Mouse (Mus musculus) forebrain, embryonic 13.5 days (tissue): ENCODE results near the gene Ppm1b. TPM values are rescaled to one million over a fixed set of nuclear protein-coding genes. Genes with fewer than 3 reads are reported as not detected.

Experiments used
- ATAC-seq: fragments of 200-750 bp; cut with Nextera tagmentation; 2 replicates; pipeline ENCODE4 v1.8.0; 2017
- H3K27ac ChIP-seq: fragments of 300-500 bp; sonication (generic); 2 replicates; pipeline ENCODE4 v1.5.1; 2015; ENCODE audit warnings: inconsistent platforms, mild to moderate bottlenecking, moderate library complexity
- H3K27me3 ChIP-seq: fragments of 300-500 bp; sonication (generic); 2 replicates; pipeline ENCODE4 v1.6.1; 2015; ENCODE audit warnings: mild to moderate bottlenecking, inconsistent platforms
- H3K36me3 ChIP-seq: fragments of 300-500 bp; sonication (generic); 2 replicates; pipeline ENCODE4 v1.6.1; 2015; ENCODE audit warnings: mild to moderate bottlenecking, inconsistent platforms; ENCODE audit not compliant: poor library complexity, severe bottlenecking
- H3K4me1 ChIP-seq: fragments of 300-500 bp; sonication (generic); 2 replicates; pipeline ENCODE4 v1.6.1; 2015; ENCODE audit warnings: inconsistent platforms
- H3K4me2 ChIP-seq: fragments of 300-500 bp; sonication (generic); 2 replicates; pipeline ENCODE4 v1.6.1; 2015; ENCODE audit warnings: inconsistent platforms, mild to moderate bottlenecking, moderate library complexity
- H3K4me3 ChIP-seq: fragments of 300-500 bp; sonication (generic); 2 replicates; pipeline ENCODE4 v1.5.1; 2015; ENCODE audit warnings: mild to moderate bottlenecking, inconsistent platforms
- H3K9ac ChIP-seq: fragments of 300-500 bp; sonication (generic); 2 replicates; pipeline ENCODE4 v1.6.1; 2015; ENCODE audit warnings: mild to moderate bottlenecking, inconsistent platforms
- H3K9me3 ChIP-seq: fragments of 300-500 bp; sonication (generic); replicated peaks from 2 replicates; pipeline ENCODE4 v1.6.1; 2016; ENCODE audit warnings: inconsistent platforms
- WGBS: fragments of 180-500 bp; shearing (Covaris S2); methylation state at CpG from one replicate; pipeline ENCODE4 v1.1.7; 2015; 5-methylcytosine and 5-hydroxymethylcytosine counted together
- polyA plus RNA-seq: library from polyadenylated mRNA; unstranded; fragments of >200 nt; fragmentation: Nextera tagmentation; extraction: Ambion mirVana; gene quantifications from 2 replicates; pipeline ENCODE4 v1.2.1, GENCODE M21; 2015

Gene Ppm1b
- polyA plus RNA-seq, 1 experiment from 2014 or later: 90.4 TPM

DNA sequence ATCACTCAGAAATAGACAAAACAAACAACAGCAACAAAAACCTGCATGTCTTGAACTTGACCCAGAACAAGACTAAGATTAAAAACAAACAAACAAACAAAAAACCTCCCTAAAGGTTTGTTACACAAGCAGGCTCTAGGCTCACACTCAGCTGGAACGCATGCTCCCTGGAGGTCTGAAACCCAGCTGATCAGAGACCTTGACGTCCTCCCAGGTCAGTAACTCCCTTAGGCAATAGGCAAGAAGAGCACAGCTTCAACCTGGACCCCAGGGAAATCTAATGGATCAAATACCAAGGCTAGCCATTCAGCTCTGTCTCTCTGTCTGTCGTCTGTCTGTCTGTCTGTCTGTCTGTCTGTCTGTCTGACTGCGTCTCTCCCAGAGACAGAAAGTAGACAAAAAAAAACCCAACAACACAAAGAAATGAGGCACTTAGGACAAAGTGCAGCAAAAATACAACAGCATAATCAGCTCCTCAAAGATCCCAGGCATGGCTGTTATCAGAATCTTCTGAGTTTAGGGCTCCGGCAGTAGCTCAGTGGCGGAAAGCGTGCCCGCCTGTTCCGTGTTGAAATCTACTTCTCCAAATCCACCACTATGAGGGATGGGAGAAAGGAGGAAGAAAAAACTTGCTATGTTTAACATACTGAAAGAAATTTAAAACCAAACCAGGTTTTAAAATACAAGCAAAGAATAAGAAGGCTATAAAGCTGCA lies 16.4 kb upstream of the Ppm1b start:
- no peaks in the 10 kb centered on the region for H3K36me3 ChIP-seq
- no peak overlapping the region for H3K9ac ChIP-seq

DNA sequence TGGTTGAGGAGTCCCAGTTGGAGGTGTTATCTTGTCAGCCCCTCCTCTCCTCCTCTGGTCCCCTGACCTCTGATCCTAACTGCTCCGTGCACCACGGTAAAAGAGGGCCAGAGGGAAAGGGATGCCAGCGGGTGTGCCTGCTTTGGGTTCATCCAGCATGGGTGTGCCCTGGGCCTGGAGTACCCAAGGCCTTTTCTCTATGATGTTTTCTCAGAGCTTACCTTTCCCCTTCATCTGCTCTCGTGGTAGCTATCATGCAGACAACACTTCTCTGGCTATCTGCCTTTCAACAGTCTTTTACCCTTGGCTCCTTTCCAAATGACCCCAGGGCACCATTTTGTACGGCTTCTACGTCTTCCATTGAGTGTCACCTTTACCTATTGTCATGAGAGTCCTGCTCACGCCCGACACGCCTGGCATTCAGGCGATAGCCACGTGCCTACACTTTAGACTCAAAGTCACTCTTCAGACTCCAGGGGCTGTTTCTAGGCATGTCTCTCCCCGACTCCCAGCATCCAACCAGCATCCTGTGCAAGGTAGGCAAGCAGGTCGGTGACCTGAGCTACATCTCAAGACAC lies 15.2 kb upstream of the Ppm1b start:
- H3K4me3 ChIP-seq: no peak overlapping the region
- no peaks in the 10 kb centered on the region for H3K27me3 ChIP-seq
- no peak overlapping the region for H3K27ac ChIP-seq
- no peaks in the 10 kb centered on the region for H3K9me3 ChIP-seq
- H3K36me3 ChIP-seq: no peaks in the 10 kb centered on the region
- no peak for ATAC-seq
- H3K9ac ChIP-seq: no peak overlapping the region
- 89% methylated on average over 13 of the region's 13 CpGs for WGBS
- H3K4me1 ChIP-seq: no peaks in the 10 kb centered on the region
- H3K4me2 ChIP-seq: no peak overlapping the region

More for the DNA sequence above, 16.4 kb upstream of the Ppm1b start:
- WGBS: 85% methylated on average over 9 of the region's 9 CpGs
- no peak for ATAC-seq
- no peak overlapping the region for H3K4me2 ChIP-seq
- no peaks in the 10 kb centered on the region for H3K27me3 ChIP-seq
- H3K27ac ChIP-seq: no peak overlapping the region
- no peaks in the 10 kb centered on the region for H3K4me1 ChIP-seq
- H3K9me3 ChIP-seq: no peaks in the 10 kb centered on the region
- no peak overlapping the region for H3K4me3 ChIP-seq

DNA sequence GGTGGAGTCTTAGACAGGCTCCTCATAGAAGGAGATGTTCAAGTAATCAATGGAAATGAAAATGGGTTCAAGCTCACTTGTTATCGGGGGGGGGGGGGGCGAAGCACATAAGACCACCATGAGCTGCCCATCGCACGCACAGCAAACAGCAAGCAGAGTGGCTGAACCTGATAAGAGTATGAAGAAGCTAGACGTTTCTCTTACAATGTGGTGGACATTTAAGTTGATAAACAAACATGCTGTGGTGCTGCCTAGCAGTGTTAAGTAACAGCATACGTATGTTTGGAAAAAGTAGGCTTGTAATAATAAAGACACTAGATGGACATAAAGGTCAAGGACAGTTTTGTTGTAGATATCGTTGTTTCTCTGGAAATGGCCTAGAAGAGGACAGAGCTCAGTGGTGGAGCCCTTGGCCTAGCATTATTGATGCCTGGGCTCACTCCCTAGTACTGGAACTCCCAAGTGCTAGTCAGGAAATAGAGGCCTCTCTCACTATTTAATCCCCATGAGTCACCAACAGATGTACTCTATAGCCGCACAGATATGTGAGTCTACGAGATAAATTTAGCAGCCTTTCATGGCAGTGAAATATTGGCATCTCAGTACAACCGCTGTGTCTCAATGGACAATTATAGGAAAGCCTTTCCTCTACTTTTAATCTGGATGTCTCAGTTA lies 14.0 kb upstream of the Ppm1b start:
- 94% methylated on average over 10 of the region's 10 CpGs for WGBS
- no peak overlapping the region for H3K27ac ChIP-seq
- no peak overlapping the region for H3K4me2 ChIP-seq
- H3K4me1 ChIP-seq: no peaks in the 10 kb centered on the region
- ATAC-seq: no peak
- H3K36me3 ChIP-seq: no peaks in the 10 kb centered on the region
- no peaks in the 10 kb centered on the region for H3K27me3 ChIP-seq
- no peak overlapping the region for H3K4me3 ChIP-seq
- no peaks in the 10 kb centered on the region for H3K9me3 ChIP-seq
- H3K9ac ChIP-seq: no peak overlapping the region

DNA sequence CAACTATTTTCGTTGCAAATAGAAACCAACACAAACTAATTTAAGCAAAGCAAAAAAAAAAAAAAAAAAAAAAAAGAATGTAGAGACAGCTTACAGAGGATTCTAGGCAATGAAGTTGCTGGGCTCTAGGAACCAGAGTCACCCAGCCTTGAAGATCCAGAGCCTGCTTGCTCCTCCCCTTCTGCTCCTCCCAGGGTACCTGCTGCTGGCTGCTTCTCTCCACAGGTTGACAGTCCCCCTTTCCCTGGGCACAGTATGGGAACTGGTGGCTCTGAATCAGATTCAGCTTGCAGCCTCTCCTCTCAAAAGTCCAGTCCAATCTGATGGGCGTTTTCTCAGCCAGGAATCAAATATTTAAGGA lies 13.5 kb upstream of the Ppm1b start:
- H3K4me3 ChIP-seq: no peak overlapping the region
- H3K27me3 ChIP-seq: no peaks in the 10 kb centered on the region
- no peak for ATAC-seq
- no peaks in the 10 kb centered on the region for H3K36me3 ChIP-seq
- no peaks in the 10 kb centered on the region for H3K9me3 ChIP-seq
- H3K4me2 ChIP-seq: no peak overlapping the region
- no peaks in the 10 kb centered on the region for H3K4me1 ChIP-seq
- H3K9ac ChIP-seq: no peak overlapping the region
- 75% methylated on average over 2 of the region's 2 CpGs for WGBS
- no peak overlapping the region for H3K27ac ChIP-seq

DNA sequence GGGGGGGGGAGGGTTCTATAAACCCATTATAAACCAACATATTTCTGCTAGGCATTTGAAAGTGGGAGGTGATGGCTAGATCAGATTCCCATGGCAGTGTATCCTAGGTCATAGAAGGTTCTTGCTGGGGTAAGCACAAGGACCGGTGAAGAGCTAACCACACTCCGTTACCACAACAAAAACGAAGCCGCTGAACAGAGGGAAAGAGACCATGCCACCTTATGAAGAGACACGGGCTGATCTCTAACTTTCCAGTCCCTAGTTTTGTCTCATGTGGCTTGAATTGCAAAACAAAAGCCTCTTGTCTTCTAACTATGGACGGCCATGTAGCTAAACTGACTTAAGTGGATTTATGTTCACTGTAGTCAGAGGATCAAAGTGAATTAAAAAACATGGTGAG lies 12.2 kb upstream of the Ppm1b start:
- WGBS: 91% methylated on average over 6 of the region's 6 CpGs
- ATAC-seq: no peak
- H3K27me3 ChIP-seq: no peaks in the 10 kb centered on the region
- no peaks in the 10 kb centered on the region for H3K9me3 ChIP-seq
- H3K4me1 ChIP-seq: no peaks in the 10 kb centered on the region
- H3K4me3 ChIP-seq: no peak overlapping the region
- H3K27ac ChIP-seq: no peak overlapping the region
- H3K4me2 ChIP-seq: no peak overlapping the region
- no peak overlapping the region for H3K9ac ChIP-seq
- no peaks in the 10 kb centered on the region for H3K36me3 ChIP-seq

DNA sequence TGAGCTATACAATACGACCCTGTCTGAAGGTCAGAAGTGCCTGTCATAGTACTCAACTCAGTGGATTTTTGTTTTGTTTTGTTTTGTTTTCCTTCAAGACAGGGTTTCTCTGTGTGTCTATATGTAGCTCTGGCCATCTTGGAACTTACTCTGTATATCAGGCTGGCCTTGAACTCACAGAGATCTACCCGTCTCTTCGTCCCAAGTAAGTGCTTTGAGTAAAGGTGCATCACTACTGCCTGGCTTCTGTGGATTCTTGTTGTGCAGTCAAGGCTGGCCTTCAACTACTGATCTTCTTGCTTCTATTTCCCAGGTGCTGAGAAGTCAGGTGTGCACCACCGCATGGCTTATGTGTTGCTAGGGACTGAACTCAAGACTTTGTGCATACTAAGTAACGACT lies 4.0 kb upstream of the Ppm1b start:
- H3K9ac ChIP-seq: no peak overlapping the region
- H3K36me3 ChIP-seq: no peaks in the 10 kb centered on the region
- no peak overlapping the region for H3K27ac ChIP-seq
- WGBS: 94% methylated on average over 5 of the region's 5 CpGs
- no peak overlapping the region for H3K4me2 ChIP-seq
- H3K9me3 ChIP-seq: no peaks in the 10 kb centered on the region
- peaks cover 7% of the 10 kb centered on the region; the same call in 1 of the 2 replicates for H3K4me1 ChIP-seq
- no peak overlapping the region for H3K4me3 ChIP-seq
- no peak for ATAC-seq
- H3K27me3 ChIP-seq: no peaks in the 10 kb centered on the region

DNA sequence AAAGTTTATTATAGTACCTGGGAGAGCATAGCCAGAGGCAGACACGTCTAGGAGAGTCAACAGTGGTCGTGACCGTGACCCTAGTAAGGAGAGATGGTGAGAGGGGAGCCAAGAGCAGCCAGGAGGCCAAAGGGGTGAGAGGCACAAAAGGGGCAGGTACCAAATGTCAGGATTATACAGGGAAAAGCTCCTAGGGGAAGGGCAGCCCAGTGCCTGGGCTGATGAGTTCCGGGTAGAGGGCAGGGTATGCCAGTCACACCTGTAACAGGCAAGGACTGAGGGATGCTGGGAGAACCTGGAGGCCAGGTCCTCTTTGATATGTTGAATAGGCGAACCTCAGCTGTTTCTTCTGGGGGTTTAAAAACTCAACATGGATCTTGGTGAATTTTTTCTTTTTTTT lies 2.8 kb upstream of the Ppm1b start:
- Histone ChIP-seq H3K4me3 (no peak overlapping the region), H3K4me1 (peaks cover 7% of the 10 kb centered on the region; the same call in 1 of the 2 replicates), H3K4me2 (no peak overlapping the region), H3K9ac (no peak overlapping the region), H3K27me3 (no peaks in the 10 kb centered on the region), H3K27ac (no peak overlapping the region), H3K36me3 (no peaks in the 10 kb centered on the region), H3K9me3 (no peaks in the 10 kb centered on the region)
- WGBS: 95% methylated on average over 5 of the region's 5 CpGs
- ATAC-seq: no peak

DNA sequence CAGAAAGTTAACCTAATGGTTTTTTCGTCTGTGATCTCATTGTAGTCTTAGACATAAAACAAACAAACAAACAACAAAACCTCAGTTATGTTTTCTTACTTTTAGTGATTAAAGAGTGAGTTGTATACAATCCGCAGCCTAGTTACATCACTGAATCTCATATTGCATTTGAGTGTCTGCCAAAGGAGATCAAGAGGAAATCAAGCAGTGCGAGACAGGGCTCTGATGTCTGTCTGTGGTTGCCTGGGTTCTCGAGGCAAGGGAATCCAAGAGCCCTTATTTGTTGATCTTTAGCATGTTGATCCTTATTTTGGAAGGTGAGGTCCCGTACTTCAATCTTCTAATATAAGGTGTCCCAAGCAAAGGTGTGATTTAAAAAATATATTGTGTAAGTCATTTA lies 1.7 kb upstream of the Ppm1b start:
- ATAC-seq: no peak
- WGBS: 91% methylated on average over 5 of the region's 5 CpGs
- H3K4me2 ChIP-seq: no peak overlapping the region
- H3K4me3 ChIP-seq: no peak overlapping the region
- no peaks in the 10 kb centered on the region for H3K27me3 ChIP-seq
- H3K9ac ChIP-seq: no peak overlapping the region
- peaks cover 17% of the 10 kb centered on the region for H3K4me1 ChIP-seq
- no peaks in the 10 kb centered on the region for H3K36me3 ChIP-seq
- no peaks in the 10 kb centered on the region for H3K9me3 ChIP-seq
- H3K27ac ChIP-seq: no peak overlapping the region

DNA sequence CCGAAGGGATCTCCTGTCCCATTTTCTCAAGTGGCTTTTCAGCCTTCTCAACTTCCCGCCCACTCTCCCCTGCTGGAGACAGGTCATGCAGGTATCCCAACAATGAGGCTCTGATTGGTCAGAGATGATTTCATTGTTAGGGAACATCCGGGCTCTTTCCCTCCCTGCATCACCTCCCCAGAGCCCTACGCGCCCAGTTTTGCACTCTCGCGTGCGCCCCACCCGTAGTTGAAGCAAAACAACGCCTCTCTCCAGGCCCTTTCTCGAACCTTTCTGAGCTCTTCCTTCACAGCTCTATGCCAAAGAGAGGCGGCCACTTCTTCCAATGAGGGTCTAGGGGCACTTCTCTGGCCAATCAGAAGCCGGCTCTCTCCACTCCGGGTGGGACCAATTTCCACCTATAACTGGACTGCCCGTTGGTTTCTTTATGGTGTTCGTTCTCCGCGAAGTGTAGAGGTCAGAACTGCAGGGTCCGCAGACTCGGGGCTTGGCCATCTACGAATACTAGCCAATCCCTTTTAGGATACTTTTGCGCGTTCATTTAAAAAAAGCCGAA lies 468 bp downstream of the Ppm1b start:
- H3K4me1 ChIP-seq: peaks cover 29% of the 10 kb centered on the region
- H3K27me3 ChIP-seq: no peaks in the 10 kb centered on the region
- H3K4me2 ChIP-seq: peak overlapping the region; percentile 68
- H3K27ac ChIP-seq: peak overlapping the region; percentile 94
- H3K36me3 ChIP-seq: no peaks in the 10 kb centered on the region
- WGBS: under 1% methylated on average over 24 of the region's 24 CpGs
- H3K9me3 ChIP-seq: no peaks in the 10 kb centered on the region
- peak overlapping the region; percentile 50 for H3K4me3 ChIP-seq
- peak; percentile 89 for ATAC-seq
- peak overlapping the region; percentile 61 for H3K9ac ChIP-seq

DNA sequence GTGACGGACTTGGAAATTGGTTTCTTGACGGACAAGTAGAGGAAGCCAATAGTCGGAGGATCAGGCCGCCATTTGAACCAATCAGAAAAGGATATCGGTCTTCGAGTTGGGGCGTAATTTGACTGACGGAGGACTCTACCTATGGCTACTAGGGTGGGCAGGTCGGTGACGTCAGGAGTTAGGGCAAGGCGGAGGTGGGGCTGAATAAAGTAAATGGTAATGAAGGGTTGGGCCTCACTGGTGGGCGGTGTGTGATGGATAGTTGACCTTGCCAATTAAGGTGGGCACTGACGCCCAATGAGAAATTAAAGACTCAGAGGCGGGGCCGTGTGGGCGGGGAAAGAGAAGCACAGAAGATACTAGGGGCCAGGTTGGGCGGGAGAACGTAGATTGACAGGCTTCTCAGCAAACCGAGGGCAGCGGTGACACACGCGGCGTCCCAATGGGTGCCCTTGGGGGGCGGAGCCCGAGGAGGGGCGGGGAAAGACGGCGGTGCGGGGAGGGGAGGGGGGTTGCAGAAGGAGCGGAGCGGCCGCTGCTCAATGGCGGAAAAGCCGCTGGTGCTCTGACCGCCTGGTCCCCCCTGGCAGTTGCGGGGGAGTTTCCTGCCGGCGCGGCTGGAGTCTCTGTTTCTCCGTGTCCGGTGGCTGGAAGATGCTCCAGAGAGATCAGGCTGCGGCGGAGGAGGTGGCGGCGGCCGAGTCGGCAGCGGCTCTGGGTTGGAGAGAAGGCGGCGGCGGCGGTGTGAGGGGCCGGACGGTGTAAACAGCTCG lies 1.1 kb downstream of the Ppm1b start:
- Histone ChIP-seq H3K4me2 (peak overlapping the region; percentile 75), H3K9ac (peak overlapping the region; percentile 98), H3K27ac (peak overlapping the region; percentile 94), H3K27me3 (no peaks in the 10 kb centered on the region), H3K9me3 (no peaks in the 10 kb centered on the region), H3K4me3 (peak overlapping the region; percentile 96), H3K4me1 (peaks cover 29% of the 10 kb centered on the region), H3K36me3 (no peaks in the 10 kb centered on the region)
- ATAC-seq: peak; percentile 97
- under 1% methylated on average over 50 of the region's 55 CpGs for WGBS

DNA sequence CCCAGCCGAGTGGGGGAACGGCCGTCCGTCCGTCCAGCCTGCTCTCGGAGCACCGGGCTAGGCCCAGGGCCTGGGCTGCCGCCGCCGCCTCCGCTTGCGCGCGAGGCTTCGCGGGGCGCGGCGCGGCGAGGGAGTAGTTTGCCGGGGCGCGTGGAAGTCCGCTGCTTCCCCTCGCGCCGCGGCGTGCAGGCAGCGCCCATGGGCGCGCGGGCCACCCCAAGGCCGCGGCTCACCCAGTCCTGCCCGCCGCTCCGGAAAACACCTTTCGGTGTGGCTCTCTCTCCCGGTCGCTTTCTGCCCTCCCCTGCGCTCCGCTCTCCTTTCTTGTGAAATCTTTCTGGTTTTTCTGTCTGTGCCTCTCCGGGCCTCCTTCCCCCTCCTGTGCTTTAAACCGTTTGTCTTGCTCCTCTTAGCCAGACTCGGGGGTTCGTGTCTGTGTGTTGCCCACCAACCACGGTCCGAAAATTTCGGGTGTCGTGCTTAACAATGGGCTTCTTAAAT lies 1.9 kb downstream of the Ppm1b start:
- H3K4me1 ChIP-seq: peaks cover 29% of the 10 kb centered on the region
- no peaks in the 10 kb centered on the region for H3K27me3 ChIP-seq
- H3K9me3 ChIP-seq: no peaks in the 10 kb centered on the region
- 0% methylated on average over 30 of the region's 52 CpGs for WGBS
- H3K36me3 ChIP-seq: no peaks in the 10 kb centered on the region
- H3K4me2 ChIP-seq: peak overlapping the region; percentile 75
- peak overlapping the region; percentile 94 for H3K27ac ChIP-seq
- no peak for ATAC-seq
- H3K4me3 ChIP-seq: peak overlapping the region; percentile 96
- H3K9ac ChIP-seq: peak overlapping the region; percentile 98
